Mouse (Mus musculus): ENCODE data around the gene Nfs1.

Nfs1 gene

GRCm38 (mm10) chr2:156073725-156074124 lies 70.3 kb downstream of the Nfs1 start:
- in situ Hi-C loops (cut with MboI, MseI): no loop called here
